Mouse (Mus musculus) stomach, postnatal 0 days (tissue): Measurements from ENCODE around the gene Gm12185.
"Not testable (repeated sequence)": the region's sequence is repeated elsewhere in the genome, so short reads cannot be mapped to it uniquely, and the experiment has no call there.

Experiments used
- CTCF ChIP-seq: IDR thresholded peaks from 2 replicates; pipeline ENCODE4 v1.5.1; 2016; ENCODE audit warnings: antibody characterized with exemption, low read depth, mild to moderate bottlenecking, moderate library complexity
- EP300 ChIP-seq: optimal IDR thresholded peaks from 2 replicates; pipeline ENCODE3; 2016; ENCODE audit warnings: antibody characterized with exemption

GRCm38 (mm10) chr11:48980052-48980451 lies 12.0 kb downstream of the Gm12185 start:
- TF ChIP-seq EP300, CTCF: not testable (repeated sequence)
